Mouse (Mus musculus) kidney, postnatal 0 days (tissue): ENCODE data around the gene Syt8. TPM values are rescaled to one million over a fixed set of nuclear protein-coding genes. Genes with fewer than 3 reads are reported as not detected.

Source experiments
- ATAC-seq: fragments of 200-750 bp; cut with Nextera tagmentation; replicated peaks from 2 replicates; pipeline ENCODE4 v1.8.0; 2017; ENCODE audit warnings: low read depth, moderate number of reproducible peaks, moderate TSS enrichment, moderate library complexity; ENCODE audit not compliant: low FRiP score
- DNase-seq: peaks from one replicate; pipeline ENCODE4 v3.0.0-alpha.2; 2016; ENCODE audit warnings: low spot score
- H3K27ac ChIP-seq: fragments of 300-500 bp; sonication (generic); 2 replicates; pipeline ENCODE4 v1.5.1; 2014; ENCODE audit warnings: mild to moderate bottlenecking
- H3K27me3 ChIP-seq: fragments of 300-500 bp; sonication (generic); 2 replicates; pipeline ENCODE4 v1.6.1; 2014; ENCODE audit warnings: low read length, mixed read lengths; ENCODE audit not compliant: insufficient read depth
- H3K36me3 ChIP-seq: fragments of 300-500 bp; sonication (generic); 2 replicates; pipeline ENCODE4 v1.6.1; 2014; ENCODE audit warnings: low read length, mixed read lengths; ENCODE audit not compliant: insufficient read depth
- H3K4me1 ChIP-seq: fragments of 300-500 bp; sonication (generic); replicated peaks from 2 replicates; pipeline ENCODE4 v1.6.1; 2014; ENCODE audit warnings: antibody characterized with exemption, low read length, mixed read lengths; ENCODE audit not compliant: insufficient read depth
- H3K4me2 ChIP-seq: fragments of 300-500 bp; sonication (generic); 2 replicates; pipeline ENCODE4 v1.6.1; 2014; ENCODE audit warnings: mild to moderate bottlenecking, low read length, moderate library complexity, mixed read lengths
- H3K4me3 ChIP-seq: fragments of 300-500 bp; sonication (generic); replicated peaks from 2 replicates; pipeline ENCODE4 v1.5.1; 2014; ENCODE audit warnings: low read depth, low read length
- H3K9ac ChIP-seq: fragments of 300-500 bp; sonication (generic); 2 replicates; pipeline ENCODE4 v1.6.1; 2014; ENCODE audit warnings: low read depth, low read length
- H3K9me3 ChIP-seq: fragments of 300-500 bp; sonication (generic); replicated peaks from 2 replicates; pipeline ENCODE4 v1.6.1; 2016; ENCODE audit warnings: low read length, inconsistent platforms, mixed read lengths
- CTCF ChIP-seq: IDR thresholded peaks from 2 replicates; pipeline ENCODE4 v1.5.1; 2016; ENCODE audit warnings: antibody characterized with exemption, low read depth, mild to moderate bottlenecking, moderate library complexity
- WGBS: fragments of 180-500 bp; shearing (Covaris S2); extraction: QIAGEN DNeasy Blood & Tissue Kit; methylation state at CpG from one replicate; pipeline ENCODE4 v1.1.7; 2014; 5-methylcytosine and 5-hydroxymethylcytosine counted together
- polyA plus RNA-seq: library from polyadenylated mRNA; unstranded; fragments of >200 nt; fragmentation: Nextera tagmentation; extraction: Ambion mirVana; gene quantifications from 2 replicates; pipeline ENCODE4 v1.2.1, GENCODE M21; 2015

Syt8 gene
- polyA plus RNA-seq, 1 experiment from 2014 or later: 4.8 TPM

DNA sequence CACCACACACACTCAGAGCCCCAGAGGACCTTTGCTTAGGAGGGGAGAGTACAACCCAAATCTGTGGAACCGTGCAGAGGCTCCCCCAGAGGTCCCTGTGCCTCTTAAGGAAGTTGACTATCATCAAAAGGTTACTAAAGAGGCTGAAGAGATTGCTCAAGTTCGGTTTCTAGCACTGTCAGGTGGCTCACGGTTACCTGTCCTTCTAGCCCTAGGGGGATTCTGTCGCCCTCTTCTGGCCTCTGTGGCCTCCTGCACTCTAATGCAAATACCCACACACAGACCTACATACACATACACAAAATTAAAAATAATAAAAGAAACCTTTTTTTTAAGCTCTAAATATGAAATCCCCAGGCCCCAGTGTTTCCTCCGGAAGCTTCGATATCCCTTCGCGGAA is 16.0 kb upstream of the Syt8 start:
- H3K9ac ChIP-seq: no peak overlapping the region
- no peaks in the 10 kb centered on the region for H3K27me3 ChIP-seq
- ATAC-seq (no peak), DNase-seq (no peak)
- no peaks in the 10 kb centered on the region for H3K4me1 ChIP-seq
- H3K9me3 ChIP-seq: no peaks in the 10 kb centered on the region
- H3K4me2 ChIP-seq: no peak overlapping the region
- no peaks in the 10 kb centered on the region for H3K36me3 ChIP-seq
- H3K4me3 ChIP-seq: no peak overlapping the region
- TF ChIP-seq CTCF: no peak
- 95% methylated on average over 8 of the region's 8 CpGs for WGBS
- no peak overlapping the region for H3K27ac ChIP-seq

DNA sequence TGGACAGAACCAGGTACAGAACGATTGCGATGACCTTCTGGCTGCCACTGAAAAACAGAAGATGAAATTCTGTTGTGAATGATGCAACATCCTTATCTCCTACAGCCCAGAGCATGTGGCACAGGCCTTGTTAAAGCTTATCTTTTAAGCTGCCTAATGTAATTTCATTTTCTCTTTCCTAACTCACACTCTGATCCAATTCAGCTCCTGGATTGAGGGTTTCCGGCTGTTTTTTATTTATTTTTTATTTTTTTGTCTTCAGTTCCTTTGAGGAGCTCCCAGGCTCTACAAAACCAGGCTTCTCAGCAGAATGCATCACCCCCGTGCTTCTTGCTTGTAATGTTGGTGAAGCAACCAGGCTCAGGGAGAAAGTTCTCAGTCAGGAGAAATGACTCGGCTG is 14.8 kb upstream of the Syt8 start:
- no peak overlapping the region for H3K4me2 ChIP-seq
- no peak overlapping the region for H3K27ac ChIP-seq
- H3K9me3 ChIP-seq: no peaks in the 10 kb centered on the region
- no peaks in the 10 kb centered on the region for H3K36me3 ChIP-seq
- H3K9ac ChIP-seq: no peak overlapping the region
- no peaks in the 10 kb centered on the region for H3K4me1 ChIP-seq
- no peaks in the 10 kb centered on the region for H3K27me3 ChIP-seq
- ATAC-seq (no peak), DNase-seq (no peak)
- no peak for TF ChIP-seq CTCF
- 78% methylated on average over 5 of the region's 5 CpGs for WGBS
- H3K4me3 ChIP-seq: no peak overlapping the region

DNA sequence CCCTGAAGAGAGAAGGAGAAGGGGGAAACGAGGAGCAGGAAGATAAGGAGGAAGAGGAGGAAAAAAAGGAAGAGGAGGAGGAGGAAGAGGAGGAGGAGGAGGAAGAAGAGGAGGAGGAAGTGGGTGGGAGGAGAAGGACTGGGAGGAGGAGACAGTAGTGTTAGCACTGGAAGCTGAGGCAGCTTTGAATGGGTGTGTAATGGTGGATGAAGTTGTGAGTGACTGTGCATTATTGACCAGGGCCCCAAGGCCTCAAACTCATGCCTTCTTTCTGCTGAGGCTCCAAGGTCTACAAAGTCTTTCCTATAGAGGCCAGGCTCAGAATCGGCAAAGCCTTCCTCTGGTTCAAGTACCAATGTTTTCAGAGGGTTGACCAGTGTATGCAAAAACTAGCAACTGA is 12.8 kb upstream of the Syt8 start:
- Histone ChIP-seq H3K4me3 (no peak overlapping the region), H3K4me1 (no peaks in the 10 kb centered on the region), H3K9me3 (no peaks in the 10 kb centered on the region), H3K27me3 (no peaks in the 10 kb centered on the region), H3K9ac (no peak overlapping the region), H3K4me2 (no peak overlapping the region), H3K36me3 (no peaks in the 10 kb centered on the region), H3K27ac (no peak overlapping the region)
- TF ChIP-seq CTCF: no peak
- DNase-seq: no peak
- ATAC-seq: no peak
- WGBS: 81% methylated on average over 2 of the region's 2 CpGs

DNA sequence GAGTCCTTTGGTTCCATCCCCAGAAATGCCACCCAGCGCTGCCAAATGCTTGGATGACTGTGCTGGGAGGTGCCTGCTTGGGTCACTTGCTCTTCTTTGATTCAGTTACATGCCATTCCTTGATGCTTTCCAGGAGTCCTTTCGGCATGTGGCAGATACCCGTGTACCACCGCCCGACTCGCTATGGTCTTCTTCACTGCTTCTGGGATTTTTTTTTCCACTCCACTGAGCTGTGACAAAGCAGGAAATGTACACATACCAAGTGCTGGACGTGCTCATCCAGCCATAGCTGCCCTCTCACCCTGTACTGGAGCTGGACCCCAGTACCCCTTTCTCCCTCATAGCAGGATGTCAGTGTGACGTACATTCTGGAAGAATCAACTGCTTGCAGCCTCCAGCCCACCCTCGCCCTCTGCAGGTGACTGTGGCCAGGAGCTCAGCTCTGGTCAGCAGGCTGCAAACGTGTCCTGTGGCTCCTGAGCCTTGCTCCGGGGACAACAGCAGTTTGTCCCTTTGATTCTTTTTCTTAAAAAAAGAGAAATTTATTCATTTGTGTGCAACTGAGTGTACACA is 8.9 kb upstream of the Syt8 start:
- DNase-seq: peak; percentile 73
- H3K4me3 ChIP-seq: no peak overlapping the region
- H3K9me3 ChIP-seq: no peaks in the 10 kb centered on the region
- ATAC-seq: peak; percentile 34; the same call in 1 of the 2 replicates
- no peak overlapping the region for H3K4me2 ChIP-seq
- WGBS: 37% methylated on average over 11 of the region's 11 CpGs
- no peak overlapping the region for H3K27ac ChIP-seq
- H3K36me3 ChIP-seq: no peaks in the 10 kb centered on the region
- TF ChIP-seq CTCF: peak; percentile 74
- H3K4me1 ChIP-seq: 0 out of 2 replicates have a peak, but pooled peaks cover 5% of the 10 kb centered on the region
- H3K9ac ChIP-seq: no peak overlapping the region
- H3K27me3 ChIP-seq: no peaks in the 10 kb centered on the region

DNA sequence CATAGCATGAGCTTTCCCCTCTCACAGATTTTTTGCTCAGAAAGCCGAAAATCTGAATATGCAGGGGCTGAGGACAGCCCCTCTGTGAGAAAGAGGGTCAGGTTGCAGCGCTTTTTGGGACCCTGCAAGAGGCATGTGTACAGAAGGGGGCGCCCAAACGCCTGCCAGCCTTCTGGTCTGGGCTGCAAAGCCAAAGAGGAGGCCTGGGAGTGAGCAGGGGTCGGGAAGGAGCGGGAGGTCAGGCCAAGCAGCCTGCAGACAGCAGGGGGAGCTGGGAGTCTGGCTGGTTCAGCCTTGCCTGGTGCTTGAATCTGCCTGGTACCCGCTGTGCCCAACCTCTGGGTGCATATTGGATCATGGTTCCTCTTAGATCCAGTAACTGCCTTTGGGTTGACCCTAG is 6.4 kb upstream of the Syt8 start:
- Histone ChIP-seq H3K4me3 (no peak overlapping the region), H3K4me1 (0 out of 2 replicates have a peak, but pooled peaks cover 5% of the 10 kb centered on the region), H3K9ac (no peak overlapping the region), H3K9me3 (no peaks in the 10 kb centered on the region), H3K36me3 (no peaks in the 10 kb centered on the region), H3K27me3 (no peaks in the 10 kb centered on the region), H3K4me2 (no peak overlapping the region), H3K27ac (no peak overlapping the region)
- 11% methylated on average over 7 of the region's 7 CpGs for WGBS
- ATAC-seq (peak; percentile 33; the same call in 1 of the 2 replicates), DNase-seq (peak; percentile 82)
- peak; percentile 71 for TF ChIP-seq CTCF

DNA sequence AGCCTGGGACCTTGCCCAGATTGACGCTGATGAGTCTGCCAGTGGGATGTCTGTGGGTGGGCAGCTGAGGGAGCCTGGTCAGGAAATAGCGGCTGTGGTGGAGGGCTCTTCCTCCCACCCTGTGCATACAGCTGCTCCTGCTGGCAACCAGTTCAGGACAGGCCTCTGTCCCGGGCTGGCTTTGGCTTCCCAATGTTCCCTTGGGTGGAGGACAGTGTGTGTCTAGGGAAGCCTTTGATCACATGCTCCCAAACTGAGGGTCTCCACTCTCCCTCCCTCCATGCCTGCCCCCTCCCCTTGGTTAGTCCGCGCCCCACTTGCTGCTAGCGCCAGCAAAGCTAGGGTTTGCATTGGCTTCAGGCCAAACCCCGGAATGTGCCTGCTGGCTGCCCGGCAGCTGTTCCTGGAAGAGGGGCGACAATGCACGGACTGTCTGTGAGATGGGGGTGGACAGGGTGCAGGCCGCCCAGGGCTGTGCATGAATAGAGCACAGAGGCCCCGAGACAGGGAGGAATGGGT is 4.4 kb upstream of the Syt8 start:
- Histone ChIP-seq H3K4me1 (0 out of 2 replicates have a peak, but pooled peaks cover 5% of the 10 kb centered on the region), H3K4me2 (no peak overlapping the region), H3K27me3 (no peaks in the 10 kb centered on the region), H3K36me3 (no peaks in the 10 kb centered on the region), H3K27ac (peak overlapping the region; percentile 16; the same call in 1 of the 2 replicates), H3K9ac (no peak overlapping the region), H3K9me3 (no peaks in the 10 kb centered on the region), H3K4me3 (no peak overlapping the region)
- peak; percentile 31; the same call in 1 of the 2 replicates for ATAC-seq
- no peak for DNase-seq
- no peak for TF ChIP-seq CTCF
- 32% methylated on average over 11 of the region's 12 CpGs for WGBS

DNA sequence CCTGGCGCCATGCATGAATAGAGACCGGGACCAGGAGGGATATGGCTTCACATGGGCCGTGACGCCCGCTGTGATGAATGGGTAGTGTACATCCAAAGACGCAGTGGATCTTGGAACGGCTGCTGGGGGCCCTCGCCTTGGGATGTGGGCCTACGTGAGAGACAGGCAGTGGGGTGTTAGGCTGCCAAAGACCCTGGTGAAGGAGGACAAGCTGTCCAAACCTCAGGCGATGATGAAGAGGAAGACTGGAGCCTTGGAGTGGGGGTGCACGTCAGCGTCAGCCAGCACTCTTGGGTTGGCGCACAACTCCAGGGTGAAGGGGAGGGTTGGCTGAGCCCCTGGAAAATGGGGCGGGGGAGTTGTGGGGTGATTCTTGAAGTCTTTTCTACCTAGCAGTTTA is 3.5 kb upstream of the Syt8 start:
- Histone ChIP-seq H3K27ac (no peak overlapping the region), H3K36me3 (no peaks in the 10 kb centered on the region), H3K4me2 (no peak overlapping the region), H3K9ac (no peak overlapping the region), H3K9me3 (no peaks in the 10 kb centered on the region), H3K4me1 (0 out of 2 replicates have a peak, but pooled peaks cover 5% of the 10 kb centered on the region), H3K4me3 (no peak overlapping the region), H3K27me3 (no peaks in the 10 kb centered on the region)
- TF ChIP-seq CTCF: no peak
- DNase-seq (no peak), ATAC-seq (no peak)
- WGBS: 75% methylated on average over 14 of the region's 14 CpGs
